Mouse (Mus musculus): ENCODE measurements around the gene Fgd2. TPM values are rescaled to one million over a fixed set of nuclear protein-coding genes. Genes with fewer than 3 reads are reported as not detected.
A peak's percentile ranks its signal among the peaks of the same experiment; 100 is the strongest.

The Fgd2 gene
- total and polyA plus RNA-seq, 2 experiments from 2014 or later, result 14.1 to 17.3 TPM

DNA sequence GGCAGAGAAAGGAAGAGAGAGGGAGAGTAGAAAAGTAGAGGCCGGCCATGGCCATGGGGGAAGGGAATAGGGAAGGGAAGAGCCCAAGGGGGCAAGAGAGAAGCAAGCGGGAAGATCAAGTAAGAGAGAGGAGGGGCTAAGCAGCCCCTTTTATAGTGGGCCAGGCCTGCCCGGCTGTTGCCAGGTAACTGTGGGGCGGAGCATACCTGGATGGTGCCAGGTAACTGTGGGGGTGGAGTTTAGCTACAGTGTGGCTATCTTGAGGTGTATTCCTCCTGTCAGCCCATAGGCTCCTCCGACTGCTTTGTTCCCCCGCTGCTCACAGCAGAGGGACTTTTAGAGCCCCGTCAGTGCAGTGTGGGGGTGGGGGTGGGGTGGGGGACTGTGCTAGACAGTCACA is 8.0 kb downstream of the Fgd2 start:
- 26% methylated on average over 7 of the region's 7 CpGs for WGBS
- DNase-seq (no peak), ATAC-seq (0 out of 2 replicates have a peak, but pooled peaks have one; percentile 17)
- no peaks in the 10 kb centered on the region for H3K9me3 ChIP-seq (ENCODE audit: low read length)
- no peak for TF ChIP-seq CTCF (IDR thresholded peaks at IDR 0.05; ENCODE audit: low read depth)
- H3K27me3 ChIP-seq (ENCODE audit: insufficient read depth, low read length), result no peaks in the 10 kb centered on the region
- H3K27ac ChIP-seq (ENCODE audit: low read depth, low read length), result no peak overlapping the region
- no peak overlapping the region for H3K4me2 ChIP-seq (ENCODE audit: low read depth)
- no peak overlapping the region for H3K9ac ChIP-seq
- no peaks in the 10 kb centered on the region for H3K4me1 ChIP-seq (ENCODE audit: insufficient read depth)
- H3K4me3 ChIP-seq (ENCODE audit: low read depth, low read length), result no peak overlapping the region
- no peaks in the 10 kb centered on the region for H3K36me3 ChIP-seq (ENCODE audit: insufficient read depth)

DNA sequence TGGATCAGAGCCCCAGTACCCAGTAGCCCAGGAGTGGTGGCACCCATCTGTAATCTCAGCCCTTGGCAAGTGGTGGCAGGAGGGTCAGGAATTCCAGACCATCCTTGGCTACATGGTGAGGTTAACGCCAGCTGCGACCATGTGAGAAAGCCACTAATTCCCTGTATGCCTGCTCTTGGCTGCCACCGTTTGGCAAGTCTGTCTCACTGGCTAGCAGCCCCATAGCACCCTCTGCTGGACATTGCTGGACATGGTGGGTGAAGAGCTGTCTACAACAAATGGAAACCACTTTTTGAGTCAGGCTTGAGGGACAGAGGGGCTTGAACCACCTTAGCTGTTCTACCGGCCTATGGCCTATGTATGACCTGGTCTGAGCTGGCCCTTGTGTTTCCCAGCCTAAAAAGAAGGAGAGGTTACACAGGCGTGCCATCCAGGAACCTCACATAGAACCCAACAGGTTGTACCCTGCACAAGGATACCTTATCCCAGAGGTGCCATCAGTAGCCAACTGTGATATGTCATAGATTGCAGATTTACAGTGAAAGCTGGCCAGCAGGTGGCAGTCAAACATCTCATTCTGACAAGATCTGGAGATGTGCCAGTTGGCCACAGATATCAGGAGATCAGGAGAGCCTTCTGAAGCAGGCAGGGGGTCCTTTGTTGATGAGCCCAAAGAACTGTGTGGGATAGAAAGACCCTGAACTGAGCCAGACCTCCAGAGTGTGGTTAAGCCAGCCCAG is 10.4 kb downstream of the Fgd2 start:
- Histone ChIP-seq H3K4me3 (ENCODE audit: low read depth, low read length) (no peak overlapping the region), H3K4me1 (ENCODE audit: insufficient read depth) (no peaks in the 10 kb centered on the region), H3K9ac (no peak overlapping the region), H3K4me2 (ENCODE audit: low read depth) (no peak overlapping the region), H3K9me3 (ENCODE audit: low read length) (no peaks in the 10 kb centered on the region), H3K36me3 (ENCODE audit: insufficient read depth) (no peaks in the 10 kb centered on the region), H3K27ac (ENCODE audit: low read depth, low read length) (no peak overlapping the region), H3K27me3 (ENCODE audit: insufficient read depth, low read length) (no peaks in the 10 kb centered on the region)
- WGBS, result 4% methylated on average over 5 of the region's 5 CpGs
- TF ChIP-seq CTCF (IDR thresholded peaks at IDR 0.05; ENCODE audit: low read depth), result peak; percentile 100
- DNase-seq (peak; percentile 94), ATAC-seq (peak; percentile 83)

DNA sequence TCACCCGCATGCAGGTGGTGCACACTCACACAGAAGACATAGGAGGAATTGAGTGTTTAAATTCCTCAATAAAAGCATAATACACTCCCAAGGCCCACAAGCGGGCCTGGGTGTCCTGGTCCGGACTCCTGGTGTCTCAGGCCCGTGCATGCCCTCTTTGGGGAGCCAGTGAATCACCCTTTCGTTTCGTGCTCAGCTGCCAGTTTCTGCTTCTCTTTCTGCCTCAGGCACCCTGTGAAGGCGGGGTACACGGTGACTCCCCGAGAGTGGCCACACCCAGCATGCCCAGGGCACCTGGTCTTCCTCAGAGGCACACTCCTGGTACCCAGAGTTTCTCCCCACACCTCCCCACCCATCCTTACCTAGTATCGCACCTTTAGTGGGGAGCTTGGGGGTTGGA is 15.2 kb downstream of the Fgd2 start:
- Histone ChIP-seq H3K9ac (no peak overlapping the region), H3K27ac (ENCODE audit: low read depth, low read length) (no peak overlapping the region), H3K36me3 (ENCODE audit: insufficient read depth) (no peaks in the 10 kb centered on the region), H3K27me3 (ENCODE audit: insufficient read depth, low read length) (no peaks in the 10 kb centered on the region), H3K4me3 (ENCODE audit: low read depth, low read length) (no peak overlapping the region), H3K4me1 (ENCODE audit: insufficient read depth) (no peaks in the 10 kb centered on the region), H3K9me3 (ENCODE audit: low read length) (no peaks in the 10 kb centered on the region), H3K4me2 (ENCODE audit: low read depth) (no peak overlapping the region)
- WGBS, result 84% methylated on average over 10 of the region's 10 CpGs
- DNase-seq (no peak), ATAC-seq (no peak)
- TF ChIP-seq CTCF (IDR thresholded peaks at IDR 0.05; ENCODE audit: low read depth), result no peak

DNA sequence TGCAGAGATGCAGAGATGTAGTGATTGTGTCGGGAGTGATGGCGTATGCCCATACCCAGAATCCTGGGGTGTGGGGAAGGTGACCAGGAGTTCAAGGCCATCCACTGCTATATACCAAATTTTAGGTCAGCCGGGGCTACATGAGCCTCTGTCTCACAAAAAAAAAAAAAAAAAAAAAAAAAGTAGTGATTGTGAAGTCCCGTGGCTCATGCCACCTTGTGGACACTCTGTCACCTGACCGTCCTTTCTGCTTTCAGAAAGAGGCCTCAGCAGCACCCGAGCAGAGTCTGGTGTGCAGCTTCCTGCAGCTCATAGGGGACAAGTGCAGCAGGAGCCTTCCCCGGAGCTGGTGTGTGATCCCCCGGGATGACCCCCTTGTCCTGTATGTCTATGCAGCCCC is 17.3 kb downstream of the Fgd2 start:
- Histone ChIP-seq H3K27me3 (ENCODE audit: insufficient read depth, low read length) (no peaks in the 10 kb centered on the region), H3K9ac (no peak overlapping the region), H3K4me2 (ENCODE audit: low read depth) (no peak overlapping the region), H3K4me1 (ENCODE audit: insufficient read depth) (no peaks in the 10 kb centered on the region), H3K4me3 (ENCODE audit: low read depth, low read length) (no peak overlapping the region), H3K36me3 (ENCODE audit: insufficient read depth) (no peaks in the 10 kb centered on the region), H3K27ac (ENCODE audit: low read depth, low read length) (no peak overlapping the region), H3K9me3 (ENCODE audit: low read length) (no peaks in the 10 kb centered on the region)
- ATAC-seq (no peak), DNase-seq (no peak)
- WGBS, result 61% methylated on average over 8 of the region's 8 CpGs
- no peak; the same call in 1 of the 2 replicates for TF ChIP-seq CTCF (IDR thresholded peaks at IDR 0.05; ENCODE audit: low read depth)

DNA sequence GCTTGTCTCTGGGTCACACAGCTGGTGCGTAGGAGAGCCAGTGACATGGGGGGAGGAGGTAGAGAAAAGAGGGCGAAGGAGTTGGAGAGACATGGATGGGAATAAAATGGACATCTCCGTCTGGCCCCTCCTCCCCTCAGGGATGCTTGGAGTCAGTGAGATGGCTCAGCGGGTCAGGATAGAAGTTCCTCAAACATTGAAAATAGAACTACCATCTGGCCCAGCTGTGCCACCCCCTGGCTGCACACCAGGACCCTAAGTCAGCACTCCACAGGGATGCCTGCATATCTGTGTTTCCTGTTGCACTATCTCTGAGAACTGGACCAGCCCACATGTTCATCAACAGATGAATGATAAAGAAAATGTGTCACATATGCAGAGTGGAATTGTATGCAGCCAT is 19.5 kb downstream of the Fgd2 start:
- Histone ChIP-seq H3K9me3 (ENCODE audit: low read length) (no peaks in the 10 kb centered on the region), H3K36me3 (ENCODE audit: insufficient read depth) (no peaks in the 10 kb centered on the region), H3K27me3 (ENCODE audit: insufficient read depth, low read length) (no peaks in the 10 kb centered on the region), H3K27ac (ENCODE audit: low read depth, low read length) (no peak overlapping the region), H3K4me1 (ENCODE audit: insufficient read depth) (no peaks in the 10 kb centered on the region), H3K4me3 (ENCODE audit: low read depth, low read length) (no peak overlapping the region), H3K9ac (no peak overlapping the region), H3K4me2 (ENCODE audit: low read depth) (no peak overlapping the region)
- ATAC-seq, result no peak
- DNase-seq, result no peak
- no peak for TF ChIP-seq CTCF (IDR thresholded peaks at IDR 0.05; ENCODE audit: low read depth)
- WGBS, result 77% methylated on average over 4 of the region's 4 CpGs

DNA sequence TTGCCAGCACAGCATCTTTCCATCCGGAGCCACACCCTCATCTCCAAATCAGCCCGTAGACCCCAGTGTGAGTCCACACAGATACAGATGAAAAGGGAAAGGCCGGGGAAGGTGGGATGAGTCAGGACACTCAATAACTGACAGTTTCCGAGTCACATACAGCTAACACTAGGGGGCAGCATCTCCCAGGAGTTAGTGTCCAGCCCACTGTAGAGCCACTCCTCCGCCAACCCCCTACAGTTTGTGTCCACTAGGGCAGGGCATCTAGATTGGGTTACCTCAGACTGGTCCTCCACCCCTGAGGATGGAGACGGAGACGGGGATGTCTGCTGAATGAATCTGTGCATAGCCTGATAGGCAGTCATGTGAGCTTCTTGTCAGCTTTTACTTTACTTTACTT is 20.8 kb downstream of the Fgd2 start:
- WGBS, result 28% methylated on average over 7 of the region's 7 CpGs
- peak; percentile 73 for TF ChIP-seq CTCF (IDR thresholded peaks at IDR 0.05; ENCODE audit: low read depth)

DNA sequence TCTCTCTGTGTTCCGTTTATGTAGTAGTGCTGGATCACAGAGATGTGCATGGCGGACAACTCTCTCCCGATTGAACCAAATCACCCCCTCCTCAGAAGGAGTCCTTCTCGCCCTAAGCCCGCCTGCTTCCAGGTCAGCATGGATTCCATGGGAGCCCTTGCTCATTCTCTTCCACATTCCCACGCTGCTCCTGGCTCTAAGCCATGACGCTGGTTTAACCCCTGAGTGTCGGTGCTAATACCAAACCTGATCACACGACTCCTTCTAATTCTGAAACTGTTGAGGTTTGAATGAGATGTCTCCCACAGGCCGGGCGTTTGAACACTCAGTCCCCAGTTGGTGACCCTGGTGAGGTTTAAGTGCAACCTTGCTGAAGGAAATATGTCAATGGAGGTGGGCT is 21.7 kb downstream of the Fgd2 start:
- DNase-seq, result peak; percentile 22
- Histone ChIP-seq H3K9ac (no peak overlapping the region), H3K4me3 (ENCODE audit: low read depth, low read length) (no peak overlapping the region), H3K36me3 (ENCODE audit: insufficient read depth) (no peaks in the 10 kb centered on the region), H3K9me3 (ENCODE audit: low read length) (no peaks in the 10 kb centered on the region), H3K4me2 (ENCODE audit: low read depth) (no peak overlapping the region), H3K27me3 (ENCODE audit: insufficient read depth, low read length) (no peaks in the 10 kb centered on the region), H3K27ac (ENCODE audit: low read depth, low read length) (no peak overlapping the region), H3K4me1 (ENCODE audit: insufficient read depth) (no peaks in the 10 kb centered on the region)
- TF ChIP-seq CTCF (IDR thresholded peaks at IDR 0.05; ENCODE audit: low read depth), result no peak
- 35% methylated on average over 11 of the region's 11 CpGs for WGBS
- no peak for ATAC-seq

More for the DNA sequence above, 20.8 kb downstream of the Fgd2 start:
- Histone ChIP-seq H3K4me2 (ENCODE audit: low read depth) (no peak overlapping the region), H3K27me3 (ENCODE audit: insufficient read depth, low read length) (no peaks in the 10 kb centered on the region), H3K4me3 (ENCODE audit: low read depth, low read length) (no peak overlapping the region), H3K9ac (no peak overlapping the region), H3K9me3 (ENCODE audit: low read length) (no peaks in the 10 kb centered on the region), H3K27ac (ENCODE audit: low read depth, low read length) (no peak overlapping the region), H3K36me3 (ENCODE audit: insufficient read depth) (no peaks in the 10 kb centered on the region), H3K4me1 (ENCODE audit: insufficient read depth) (no peaks in the 10 kb centered on the region)
- DNase-seq (peak; percentile 44), ATAC-seq (0 out of 2 replicates have a peak, but pooled peaks have one; percentile 27)

All from forebrain, postnatal 0 days (tissue).